Mouse (Mus musculus) kidney, adult 18-20 months (tissue): ENCODE measurements around the gene Tnfrsf1a.

Experiments used
- DNase-seq: peaks from one replicate; pipeline ENCODE4 v3.0.0; 2021

Gene Tnfrsf1a

DNA sequence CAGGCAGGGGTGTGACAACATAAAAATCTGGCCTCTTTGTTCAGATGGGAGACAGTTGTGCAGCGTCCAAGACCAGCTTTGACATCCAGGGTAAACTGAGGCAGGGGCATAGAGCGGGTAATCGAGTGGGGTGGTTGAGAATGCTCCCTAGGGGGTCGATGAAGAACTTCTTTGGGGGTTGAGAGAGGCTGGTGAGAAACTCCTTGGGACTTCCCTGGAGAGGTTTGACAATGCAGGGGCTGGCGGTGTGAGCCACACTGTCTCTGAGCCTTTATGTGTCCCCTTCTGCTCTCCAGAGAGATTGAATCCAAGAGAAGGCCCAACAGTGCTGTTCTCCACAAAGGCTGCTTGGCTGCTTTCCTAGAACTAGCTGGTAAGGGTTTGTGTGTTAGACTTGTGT is 40.7 kb downstream of the Tnfrsf1a start:
- no peak for DNase-seq

DNA sequence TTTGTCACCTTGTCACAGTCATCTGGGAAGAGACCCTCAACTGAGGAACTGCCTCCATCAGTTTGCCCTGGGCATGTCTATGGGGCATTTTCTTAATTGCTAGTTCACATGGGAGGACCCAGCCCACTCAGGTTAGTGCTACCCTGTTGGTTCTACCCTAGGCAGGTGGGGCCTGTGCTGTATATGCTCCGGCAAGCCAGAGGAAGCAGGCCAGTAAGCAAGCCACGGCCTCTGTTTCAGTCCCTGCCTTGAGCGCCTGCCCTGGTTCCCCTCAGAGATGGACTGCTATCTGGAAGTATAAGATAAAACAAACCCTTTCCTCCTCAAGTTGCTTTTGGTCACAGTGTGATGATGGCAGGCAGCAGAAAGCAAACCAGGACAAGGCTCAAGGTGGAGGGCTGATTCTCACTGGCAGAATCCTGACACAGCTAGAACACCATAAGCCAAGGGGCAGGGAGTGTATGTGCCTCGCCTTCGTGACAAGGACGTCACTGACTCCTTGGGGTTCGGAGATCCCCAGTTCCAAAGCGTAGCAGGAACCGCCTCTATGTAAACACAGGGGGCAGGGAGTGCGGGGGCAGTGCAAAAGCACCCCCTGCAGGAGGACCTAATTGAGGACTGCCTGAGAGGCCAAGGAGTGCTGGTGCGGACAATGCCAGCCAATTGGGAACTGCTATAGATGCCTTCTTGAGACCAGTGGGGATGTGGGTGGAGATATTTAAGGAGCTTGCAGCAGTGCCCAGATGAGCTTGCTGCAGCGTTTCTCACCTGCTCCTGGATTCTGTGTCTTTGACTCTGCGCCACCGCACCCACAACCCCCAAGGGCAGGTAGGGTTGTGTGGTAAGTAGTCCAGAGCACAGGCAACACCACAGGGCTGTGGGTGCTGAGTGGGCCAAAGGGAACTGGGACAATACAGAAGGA is 56.6 kb downstream of the Tnfrsf1a start:
- DNase-seq = no peak

DNA sequence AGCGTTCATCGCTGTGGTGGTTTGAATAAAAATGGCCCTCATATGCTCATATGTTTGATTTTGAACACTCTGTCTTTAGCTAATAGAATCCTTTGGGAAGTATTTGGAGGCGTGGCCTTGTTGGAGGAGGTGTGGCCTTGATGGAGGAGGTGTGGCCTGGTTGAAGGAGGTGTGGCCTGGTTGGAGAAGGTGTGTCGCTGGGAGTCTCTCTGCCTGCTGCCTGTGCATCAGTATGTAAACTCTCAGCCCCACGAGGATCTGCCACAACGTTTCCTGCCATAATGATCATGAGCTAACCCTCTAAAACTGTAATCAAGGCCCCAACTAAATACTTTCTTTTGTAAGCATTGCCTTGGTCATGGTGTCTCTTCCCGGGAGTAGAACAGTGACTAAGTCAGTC is 58.1 kb downstream of the Tnfrsf1a start:
- DNase-seq = no peak

DNA sequence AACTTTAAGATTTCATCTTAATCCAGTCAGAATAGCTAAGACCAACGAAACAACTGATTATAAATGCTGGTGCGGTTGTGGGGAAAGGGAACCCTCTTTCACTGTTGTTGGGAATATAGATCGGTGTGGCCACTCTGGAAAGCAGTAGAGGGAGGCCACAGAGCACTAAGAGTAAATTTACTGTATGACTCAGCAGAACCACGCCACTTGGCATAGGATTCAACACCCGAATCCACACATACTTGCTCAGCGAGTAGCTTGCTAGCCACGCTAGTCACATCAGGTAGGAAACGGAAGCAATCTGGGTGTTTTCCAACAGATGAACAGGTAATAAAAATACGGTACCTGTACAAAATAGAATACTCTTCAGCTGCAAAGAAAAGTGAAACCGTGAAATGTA is 58.5 kb downstream of the Tnfrsf1a start:
- DNase-seq = no peak

DNA sequence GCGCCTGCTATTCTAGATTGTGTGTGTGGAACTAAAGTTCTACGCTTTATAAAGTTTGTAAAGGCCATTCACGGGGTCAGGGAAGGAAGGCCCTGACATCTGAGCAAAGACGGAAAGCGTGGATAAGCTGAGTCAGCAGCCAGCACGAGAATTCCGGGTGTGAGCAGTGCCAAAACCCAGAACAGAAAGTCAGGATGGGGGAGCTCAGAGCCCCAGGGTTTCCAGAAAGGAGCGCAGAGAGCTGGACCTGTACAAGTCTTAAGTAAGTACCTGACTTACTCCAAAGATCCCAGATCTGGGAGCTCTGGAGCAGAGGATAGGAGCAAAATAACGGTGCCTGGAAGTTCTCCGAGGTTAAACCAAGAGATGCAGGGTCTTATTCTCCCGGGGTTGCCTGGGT is 61.4 kb downstream of the Tnfrsf1a start:
- DNase-seq = no peak

DNA sequence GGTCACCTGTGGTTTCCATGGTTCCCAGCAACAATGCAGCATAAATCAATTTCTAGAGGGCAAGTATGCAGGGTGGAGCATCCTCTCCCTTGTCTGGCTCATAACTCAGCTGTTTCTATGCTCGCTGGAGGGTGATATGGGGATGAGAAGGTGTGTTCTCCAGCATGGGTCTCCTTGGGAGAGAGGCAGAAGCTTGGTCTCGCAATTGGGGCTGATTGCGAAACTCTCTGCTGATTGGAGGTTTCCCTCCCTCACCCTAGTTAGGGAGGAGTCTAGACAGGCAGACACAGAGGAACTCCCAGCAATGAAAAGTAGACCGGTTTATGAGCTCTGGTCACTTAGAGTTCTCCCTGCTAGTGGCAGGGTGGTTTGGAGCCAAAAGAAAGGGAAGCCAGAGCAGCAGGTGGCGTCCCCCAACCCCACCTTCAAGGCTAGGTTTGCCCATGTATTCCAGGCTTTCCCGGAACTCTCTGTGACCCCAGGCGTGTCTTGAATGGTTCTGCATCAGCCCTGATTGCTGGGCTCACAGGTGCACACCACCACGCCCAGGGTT is 61.9 kb downstream of the Tnfrsf1a start:
- no peak for DNase-seq

DNA sequence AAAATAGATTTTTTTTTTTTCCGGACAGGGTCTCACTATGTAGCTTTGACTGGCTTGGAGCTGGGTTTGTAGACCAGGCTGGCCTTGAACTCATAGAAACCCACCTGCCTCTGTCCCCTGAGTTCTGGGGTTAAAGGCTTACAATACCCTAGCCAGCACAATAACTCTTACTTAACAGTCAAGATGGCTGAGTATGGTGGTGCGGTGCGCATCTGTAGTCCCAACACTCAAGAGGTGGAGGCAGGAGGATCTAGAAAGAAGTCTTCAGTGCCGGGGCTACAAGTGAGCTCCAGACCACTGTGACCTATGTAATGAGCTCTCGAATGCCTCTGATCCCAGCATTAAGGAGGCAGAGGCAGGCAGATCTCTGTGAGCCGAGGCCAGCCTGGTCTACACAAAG is 62.5 kb downstream of the Tnfrsf1a start:
- no peak for DNase-seq
